Mouse (Mus musculus) layer of hippocampus, adult 2 months (tissue): ENCODE measurements at regions not wholly inside any gene's neighbourhood (a gene's known extent, or its start where the extent isn't known, plus 50 kb on each side); places are given as distances from the start of the nearest gene placed in this dataset.

Source experiments
- DNase-seq, 2 experiments: peaks; one replicate each; pipeline ENCODE4 v3.0.0; 2022; ENCODE audit warnings: low spot score in 2 of 2
- H3K27ac ChIP-seq: fragments of 200-600 bp; 2 replicates; pipeline ENCODE4 v1.8.1; 2022
- H3K4me3 ChIP-seq: fragments of 200-600 bp; 2 replicates; pipeline ENCODE4 v1.8.1; 2022; ENCODE audit warnings: mild to moderate bottlenecking
- CTCF ChIP-seq: fragments of 200-600 bp; conservative IDR thresholded peaks from 2 replicates; pipeline ENCODE4 v1.8.1; 2022; ENCODE audit warnings: antibody characterized with exemption, mild to moderate bottlenecking, moderate library complexity

- DNase-seq: no peak
These were observed 331.2 kb upstream of the Celf2 start for GRCm38 (mm10) chr2:7840612-7841011.

GRCm38 (mm10) chr2:7837877-7838276 is 328.5 kb upstream of the Celf2 start:
- TF ChIP-seq CTCF: no peak
- no peak overlapping the region for H3K4me3 ChIP-seq
- H3K27ac ChIP-seq: no peak overlapping the region
- DNase-seq: no peak

More at GRCm38 (mm10) chr2:7840612-7841011, 331.2 kb upstream of the Celf2 start:
- no peak overlapping the region for H3K27ac ChIP-seq
- no peak for TF ChIP-seq CTCF
- no peak overlapping the region for H3K4me3 ChIP-seq

- no peak overlapping the region for H3K27ac ChIP-seq
- no peak overlapping the region for H3K4me3 ChIP-seq
- TF ChIP-seq CTCF: no peak
- DNase-seq: no peak
These were observed 321.9 kb upstream of the Celf2 start for GRCm38 (mm10) chr2:7831239-7831638.

GRCm38 (mm10) chr2:7826272-7826671 is 316.9 kb upstream of the Celf2 start:
- H3K4me3 ChIP-seq: no peak overlapping the region
- peak; percentile 17 to 30 for DNase-seq
- peak overlapping the region; percentile 36; the same call in 1 of the 2 replicates for H3K27ac ChIP-seq
- no peak for TF ChIP-seq CTCF

GRCm38 (mm10) chr2:7796415-7796814 is 287.1 kb upstream of the Celf2 start:
- no peak for TF ChIP-seq CTCF
- DNase-seq: no peak
- no peak overlapping the region for H3K27ac ChIP-seq
- no peak overlapping the region for H3K4me3 ChIP-seq

- H3K27ac ChIP-seq: no peak overlapping the region
- DNase-seq: no peak
These were observed 283.2 kb upstream of the Celf2 start for GRCm38 (mm10) chr2:7792456-7793145.

GRCm38 (mm10) chr2:7778610-7779009 is 269.2 kb upstream of the Celf2 start:
- Histone ChIP-seq H3K27ac (no peak overlapping the region), H3K4me3 (no peak overlapping the region)
- no peak for DNase-seq
- TF ChIP-seq CTCF: no peak

More at GRCm38 (mm10) chr2:7792456-7793145, 283.2 kb upstream of the Celf2 start:
- no peak for TF ChIP-seq CTCF
- no peak overlapping the region for H3K4me3 ChIP-seq

- peak overlapping the region; percentile 60 for H3K27ac ChIP-seq
- no peak for TF ChIP-seq CTCF
- peak; percentile 49 to 55 for DNase-seq
- H3K4me3 ChIP-seq: no peak overlapping the region
These were observed 224.9 kb upstream of the Celf2 start for GRCm38 (mm10) chr2:7734097-7734730.

- no peak overlapping the region for H3K4me3 ChIP-seq
- H3K27ac ChIP-seq: no peak overlapping the region
- DNase-seq: no peak
- TF ChIP-seq CTCF: no peak
These were observed 221.6 kb upstream of the Celf2 start for GRCm38 (mm10) chr2:7730960-7731359.

- no peak overlapping the region for H3K27ac ChIP-seq
- TF ChIP-seq CTCF: no peak
- no peak overlapping the region for H3K4me3 ChIP-seq
- no peak for DNase-seq
These were observed 213.0 kb upstream of the Celf2 start for GRCm38 (mm10) chr2:7722283-7722935.

GRCm38 (mm10) chr2:7711046-7711445 is 201.7 kb upstream of the Celf2 start:
- DNase-seq: no peak
- no peak overlapping the region for H3K4me3 ChIP-seq
- peak; percentile 65 for TF ChIP-seq CTCF
- H3K27ac ChIP-seq: peak overlapping the region; percentile 51; the same call in 1 of the 2 replicates

- Histone ChIP-seq H3K27ac (0 out of 2 replicates have a peak overlapping the region, but pooled peaks have one; percentile 51), H3K4me3 (no peak overlapping the region)
- DNase-seq: no peak
- TF ChIP-seq CTCF: no peak
These were observed 201.1 kb upstream of the Celf2 start for GRCm38 (mm10) chr2:7710476-7710875.

GRCm38 (mm10) chr2:7683355-7683754 is 174.0 kb upstream of the Celf2 start:
- TF ChIP-seq CTCF: no peak
- DNase-seq: no peak
- Histone ChIP-seq H3K27ac (no peak overlapping the region), H3K4me3 (no peak overlapping the region)

GRCm38 (mm10) chr2:7640892-7641291 is 131.5 kb upstream of the Celf2 start:
- no peak for TF ChIP-seq CTCF
- no peak overlapping the region for H3K27ac ChIP-seq

More at GRCm38 (mm10) chr2:7640892-7641291, 131.5 kb upstream of the Celf2 start:
- H3K4me3 ChIP-seq: no peak overlapping the region
- no peak for DNase-seq
